Mouse (Mus musculus) bone marrow macrophage, adult 2 months (primary cell): ENCODE data around the gene Cdh13.

ENCODE experiments used
- CTCF ChIP-seq: IDR thresholded peaks from 2 replicates; pipeline ENCODE4 v1.5.1; 2012; ENCODE audit warnings: low read depth, mild to moderate bottlenecking, low read length, moderate library complexity
- POLR2A ChIP-seq: IDR thresholded peaks from 2 replicates; pipeline ENCODE4 v1.6.1; 2012; ENCODE audit warnings: mild to moderate bottlenecking, low read depth, low read length, borderline replicate concordance

- no peak for TF ChIP-seq CTCF
- TF ChIP-seq POLR2A: no peak
Measured at GRCm38 (mm10) chr8:118552842-118553241, 269.3 kb downstream of the Cdh13 start.
